Mouse (Mus musculus): Measurements from ENCODE around the gene Vmn2r1.

The Vmn2r1 gene

DNA sequence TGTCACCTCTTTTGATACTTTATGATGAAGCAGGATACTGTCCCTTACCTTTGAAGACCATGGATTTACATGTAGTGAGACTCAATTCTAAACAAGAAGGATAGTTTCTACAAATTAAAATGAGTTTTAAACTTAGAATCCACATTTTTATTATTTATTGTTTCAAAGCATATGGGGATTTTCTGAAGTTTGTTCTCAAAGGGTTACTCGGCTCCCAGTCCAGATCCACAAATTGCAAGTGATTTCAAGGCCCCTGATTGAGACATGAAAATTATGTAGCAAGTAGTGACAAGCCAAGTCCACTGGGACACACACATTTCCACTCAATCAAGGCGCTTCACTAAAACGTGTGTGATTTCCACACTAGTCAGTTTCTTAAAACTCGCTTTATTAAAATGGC, at the start of gene Vmn2r1:
Gene Vmn2r1 (plus strand): TSS at position 301 of the 400 bp plus-strand sequence.
- no peak for DNase-seq

DNA sequence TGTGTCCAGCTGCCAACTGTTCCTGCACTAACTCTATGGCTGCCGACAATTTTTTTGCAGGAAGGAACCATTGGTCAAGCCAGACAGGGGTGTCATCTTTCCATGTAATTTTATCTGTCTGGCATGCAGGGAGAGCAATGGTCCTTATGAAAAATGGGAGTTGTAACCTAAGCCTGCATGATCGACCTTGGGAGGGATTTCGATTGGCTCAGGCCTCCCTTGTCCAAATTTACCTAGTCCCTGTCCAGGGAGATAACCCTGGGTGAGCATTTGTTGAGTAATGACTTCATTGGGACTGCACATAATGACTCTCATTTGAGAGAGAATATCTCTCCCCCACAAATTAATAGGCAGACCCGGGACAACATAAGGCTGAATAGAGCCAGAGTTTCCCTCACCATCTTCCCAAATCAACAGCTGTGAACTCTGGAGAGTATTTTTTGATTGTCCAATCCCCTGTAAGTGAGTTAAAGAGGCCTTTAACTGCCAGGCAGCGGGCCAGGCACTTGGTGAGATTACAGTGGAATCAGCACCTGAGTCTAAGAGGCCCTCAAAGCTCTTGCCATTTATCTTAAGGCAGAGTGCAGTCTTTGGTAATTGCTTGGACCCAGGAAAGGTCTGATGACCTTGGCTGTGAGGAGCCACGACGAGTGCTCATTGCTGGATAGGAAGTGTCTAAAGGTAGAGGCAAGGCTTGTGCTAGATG, 43.1 kb upstream of the Vmn2r1 start:
- DNase-seq, result no peak

DNA sequence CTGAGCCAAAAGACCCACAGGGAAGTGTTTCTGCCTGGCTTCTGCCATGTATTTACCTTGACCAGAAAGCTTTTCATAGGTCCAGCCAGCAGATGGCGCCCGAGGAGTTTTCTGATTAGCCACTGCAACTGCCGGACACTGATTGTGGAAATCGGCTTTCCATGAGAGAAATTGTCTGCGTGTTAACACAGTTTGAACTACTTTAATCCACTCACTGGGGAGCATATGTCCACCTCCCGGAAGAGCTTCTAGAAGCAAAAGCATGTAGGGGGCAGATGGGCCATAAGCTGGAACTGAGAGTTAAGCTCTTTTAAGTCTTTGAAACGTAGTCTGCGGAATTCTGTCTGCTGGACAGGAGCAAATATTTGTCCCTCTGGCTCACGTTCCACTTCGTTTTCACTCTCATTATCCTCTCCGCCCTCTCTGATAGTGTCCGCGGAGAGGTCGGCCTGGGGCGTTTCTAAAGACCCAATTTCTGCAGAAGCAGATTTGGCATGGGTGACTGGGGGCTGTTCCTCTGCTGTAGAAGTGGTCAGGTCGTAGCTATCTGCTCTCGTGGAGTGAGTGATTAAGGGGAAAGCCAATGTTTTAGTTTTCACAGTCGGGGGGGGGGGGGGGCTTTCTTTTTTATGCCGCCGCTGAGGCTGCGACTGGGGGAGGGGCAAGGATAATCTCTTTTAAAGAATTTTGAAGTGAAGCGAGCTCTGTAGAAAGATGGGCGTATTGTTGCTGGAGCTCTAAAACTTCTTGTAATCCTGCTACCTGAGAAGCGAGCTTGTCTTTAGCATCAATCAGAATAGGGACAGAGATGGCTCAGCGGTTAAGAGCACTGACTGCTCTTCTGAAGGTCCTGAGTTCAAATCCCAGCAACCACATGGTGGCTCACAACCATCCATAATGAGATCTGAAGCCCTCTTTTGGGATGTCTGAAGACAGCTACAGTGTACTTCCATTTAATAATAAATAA, 41.2 kb upstream of the Vmn2r1 start:
- peak in 1 of 2 experiments; percentile 16 for DNase-seq

DNA sequence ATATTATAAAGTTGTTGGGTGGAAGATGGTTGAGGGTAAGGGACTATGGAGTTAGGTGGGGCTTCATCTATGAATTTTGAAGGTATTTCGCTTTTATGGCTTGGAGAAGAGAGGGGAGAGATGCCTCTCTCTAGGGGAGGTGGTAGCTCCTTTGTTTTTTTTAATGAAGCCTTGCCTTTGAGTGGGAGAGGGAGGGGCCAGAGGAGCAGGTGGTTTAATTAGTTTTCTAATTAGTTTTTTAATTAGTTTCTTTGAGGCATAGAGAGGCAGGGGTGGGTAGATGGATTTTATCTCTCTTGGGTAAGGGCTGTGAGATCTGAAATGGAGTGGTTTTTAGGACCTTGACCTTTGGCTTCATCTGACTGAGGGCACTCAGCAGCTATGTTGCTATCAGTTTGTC, 31.4 kb downstream of the Vmn2r1 start:
- DNase-seq, result no peak

DNA sequence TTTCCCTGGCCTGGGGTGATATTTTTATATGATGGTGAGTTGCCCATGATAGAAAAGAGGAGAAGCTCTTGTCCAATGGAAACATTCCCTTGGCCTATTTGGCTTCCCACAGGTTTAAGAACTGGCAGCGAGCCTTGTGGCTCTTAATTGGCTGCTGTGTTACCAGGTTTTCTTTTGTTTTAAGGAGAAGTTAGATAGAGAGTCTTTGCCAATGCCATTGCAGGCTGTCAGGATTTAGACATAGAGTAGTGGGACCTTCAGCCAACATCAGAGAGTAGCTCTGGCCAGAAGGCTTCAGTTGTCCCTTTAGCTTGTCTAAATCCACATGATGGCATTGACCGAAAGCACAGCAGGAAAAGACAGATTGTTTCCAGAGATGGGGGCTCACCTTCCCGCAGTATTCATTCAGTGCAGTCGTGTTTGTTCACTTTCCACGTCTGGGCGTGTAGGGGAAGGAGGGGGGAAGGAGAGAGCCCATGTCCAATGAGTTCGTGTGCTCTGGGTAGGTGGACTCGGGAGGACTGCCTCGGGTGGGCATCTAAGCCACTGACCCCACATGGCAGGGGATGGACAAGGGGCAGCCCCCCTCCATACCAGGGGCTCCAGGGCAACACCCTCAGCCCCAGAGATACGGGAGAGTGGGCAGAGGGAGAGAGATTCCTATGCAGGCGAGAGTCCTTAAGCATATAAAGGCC, 32.2 kb downstream of the Vmn2r1 start:
- DNase-seq, result no peak

DNA sequence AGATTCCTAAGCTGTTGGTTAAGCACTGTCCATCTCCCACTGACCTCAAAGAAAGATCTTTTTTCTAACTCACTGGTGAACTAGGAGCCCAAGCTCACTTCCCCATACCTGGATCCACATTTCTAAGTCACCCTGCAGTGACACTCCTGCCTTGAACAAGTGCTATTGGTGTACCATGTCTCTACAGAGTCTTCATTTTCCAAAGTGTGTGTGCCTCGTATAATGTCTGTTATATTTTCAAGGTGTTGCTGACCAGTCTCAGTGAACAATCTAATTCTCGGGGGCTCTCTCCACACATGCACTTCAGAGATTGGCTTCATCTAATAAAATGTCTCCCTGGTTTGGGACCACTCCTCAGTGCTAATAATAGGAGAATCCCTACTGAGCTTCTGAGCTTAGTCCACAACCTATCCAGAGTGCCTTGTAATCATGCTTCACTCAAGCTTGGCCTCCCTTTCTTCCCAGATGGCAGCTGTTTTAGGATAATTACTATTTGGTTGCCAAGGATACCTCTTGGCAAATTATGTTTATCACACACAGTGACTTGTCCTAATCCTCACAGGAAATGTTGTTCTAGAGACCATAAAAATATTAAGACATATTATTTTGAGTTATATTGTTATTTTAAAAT, 60.6 kb downstream of the Vmn2r1 start, which contains the start of gene Vmn2r2:
Gene Vmn2r2 (minus strand): TSS at position 51 of the 631 bp plus-strand sequence.
- DNase-seq, result no peak

All from thymus, adult 18-20 months (tissue).